Mouse (Mus musculus): Measurements from ENCODE around the gene Tmem82.

Tmem82 gene

GRCm38 (mm10) chr4:141618565-141619243 lies at the start of gene Tmem82:
TSS of gene Tmem82 (minus strand) at chr4:141618633.
- peak; percentile 67 for DNase-seq

- no peak for DNase-seq
These were observed 46.4 kb upstream of the Tmem82 start, which contains the start of gene Plekhm2 for GRCm38 (mm10) chr4:141664799-141665198. TSS of gene Plekhm2 (minus strand) at chr4:141664899.

GRCm38 (mm10) chr4:141664011-141664745 lies 45.7 kb upstream of the Tmem82 start:
- peak; percentile 81 for DNase-seq

GRCm38 (mm10) chr4:141663122-141663931 lies 44.9 kb upstream of the Tmem82 start:
- peak; percentile 32 for DNase-seq

- DNase-seq = no peak
These were observed 42.5 kb upstream of the Tmem82 start for GRCm38 (mm10) chr4:141660884-141661283.

GRCm38 (mm10) chr4:141659739-141660138 lies 41.3 kb upstream of the Tmem82 start:
- DNase-seq = peak; percentile 41

GRCm38 (mm10) chr4:141658846-141659484 lies 40.5 kb upstream of the Tmem82 start:
- no peak for DNase-seq

- no peak for DNase-seq
These were observed 38.5 kb upstream of the Tmem82 start for GRCm38 (mm10) chr4:141656932-141657331.

GRCm38 (mm10) chr4:141655908-141656608 lies 37.6 kb upstream of the Tmem82 start:
- peak; percentile 68 for DNase-seq

- DNase-seq = no peak
These were observed 36.1 kb upstream of the Tmem82 start for GRCm38 (mm10) chr4:141654509-141654908.

GRCm38 (mm10) chr4:141653813-141654212 lies 35.4 kb upstream of the Tmem82 start:
- DNase-seq = no peak

- no peak for DNase-seq
These were observed 34.6 kb upstream of the Tmem82 start for GRCm38 (mm10) chr4:141653044-141653443.

- no peak for DNase-seq
These were observed 33.5 kb upstream of the Tmem82 start for GRCm38 (mm10) chr4:141651944-141652343.

- DNase-seq = no peak
These were observed 32.9 kb upstream of the Tmem82 start for GRCm38 (mm10) chr4:141651286-141651685.

GRCm38 (mm10) chr4:141649244-141649643 lies 30.8 kb upstream of the Tmem82 start:
- DNase-seq = no peak

GRCm38 (mm10) chr4:141648262-141648661 lies 29.8 kb upstream of the Tmem82 start:
- DNase-seq = no peak

- no peak for DNase-seq
These were observed 28.8 kb upstream of the Tmem82 start for GRCm38 (mm10) chr4:141647187-141647586.

- no peak for DNase-seq
These were observed 27.6 kb upstream of the Tmem82 start for GRCm38 (mm10) chr4:141645988-141646387.

GRCm38 (mm10) chr4:141643118-141643855 lies 24.9 kb upstream of the Tmem82 start:
- DNase-seq = peak; percentile 76

- no peak for DNase-seq
These were observed 23.8 kb upstream of the Tmem82 start for GRCm38 (mm10) chr4:141641961-141642811.
